Mouse (Mus musculus): ENCODE data around the gene Srd5a3.
A peak's percentile ranks its signal among the peaks of the same experiment; 100 is the strongest.

Srd5a3 gene

DNA sequence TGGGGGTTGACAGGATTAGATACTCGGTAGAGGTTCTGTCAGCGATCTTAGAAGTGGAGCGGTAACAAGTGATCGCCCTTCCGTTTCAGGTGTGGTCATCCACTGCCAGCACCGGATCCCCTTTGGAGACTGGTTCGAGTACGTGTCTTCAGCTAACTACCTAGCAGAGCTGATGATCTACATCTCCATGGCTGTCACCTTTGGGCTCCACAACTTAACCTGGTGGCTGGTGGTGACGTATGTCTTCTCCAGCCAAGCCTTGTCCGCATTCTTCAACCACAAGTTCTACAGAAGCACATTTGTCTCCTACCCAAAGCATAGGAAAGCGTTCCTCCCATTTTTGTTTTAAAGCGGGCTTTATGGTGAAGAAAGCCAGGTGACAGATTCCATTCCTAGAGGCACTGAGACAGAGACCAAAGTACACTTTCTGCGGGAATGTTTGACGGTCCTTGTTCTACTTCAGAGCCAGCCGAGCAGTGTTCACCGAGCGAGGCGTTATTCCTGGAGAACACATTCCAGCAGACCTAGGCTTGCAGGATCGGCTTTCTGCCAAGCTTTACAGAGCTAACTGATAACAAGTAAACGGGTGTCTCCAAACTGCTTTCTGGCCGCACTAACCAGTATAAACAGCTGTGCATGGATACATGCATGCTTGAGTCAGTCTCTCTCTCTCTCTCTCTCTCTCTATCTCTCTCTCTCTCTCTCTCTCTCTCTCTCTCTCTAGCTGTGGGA lies 14.5 kb downstream of the Srd5a3 start:
- peak; percentile 32 to 42 for DNase-seq

- no peak for DNase-seq
Measured at GRCm38 (mm10) chr5:76159555-76159954, 19.5 kb downstream of the Srd5a3 start.

- no peak for DNase-seq
Measured at GRCm38 (mm10) chr5:76160086-76160485, 20.0 kb downstream of the Srd5a3 start.

DNA sequence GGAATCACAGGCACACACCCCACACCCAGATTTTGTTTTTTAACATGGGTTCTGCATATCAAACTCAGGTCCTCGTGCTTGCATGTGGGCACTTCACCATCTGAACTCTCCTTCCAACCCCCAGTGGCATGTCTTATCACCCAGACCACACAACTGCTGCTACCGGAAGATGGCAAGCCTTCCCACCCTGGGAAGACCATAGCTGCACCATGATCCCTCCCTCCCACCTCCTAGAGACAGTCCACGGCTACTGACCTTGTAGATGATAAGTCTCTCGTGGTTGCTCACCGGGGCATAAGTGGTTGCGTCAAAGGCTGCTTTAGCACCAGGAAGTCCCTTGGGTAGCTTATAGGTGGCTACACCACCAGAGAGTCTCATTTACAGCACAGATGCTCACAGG lies 21.4 kb downstream of the Srd5a3 start:
- DNase-seq, result no peak

DNA sequence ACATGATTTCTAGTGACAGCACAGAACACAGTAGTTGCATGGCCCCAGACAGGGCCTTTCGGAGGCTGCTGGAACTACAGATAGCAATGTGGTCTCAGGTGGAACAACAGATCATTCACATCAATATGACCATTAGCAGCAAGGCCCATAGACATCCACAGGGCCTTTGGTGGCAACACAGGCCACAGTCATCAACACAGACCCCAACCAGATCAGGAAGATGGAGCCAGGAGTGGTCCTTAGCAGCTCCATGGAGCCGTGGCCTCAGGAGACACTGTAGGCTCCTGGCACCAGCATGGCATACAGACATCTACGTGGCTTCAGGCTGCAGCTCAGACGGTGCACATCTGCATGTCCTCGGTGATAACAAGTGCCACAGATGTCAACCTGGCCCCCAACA lies 22.9 kb downstream of the Srd5a3 start:
- no peak for DNase-seq

GRCm38 (mm10) chr5:76163828-76164390 lies 23.8 kb downstream of the Srd5a3 start:
- DNase-seq, result no peak

GRCm38 (mm10) chr5:76164827-76165226 lies 24.8 kb downstream of the Srd5a3 start:
- no peak for DNase-seq

GRCm38 (mm10) chr5:76170522-76170921 lies 30.5 kb downstream of the Srd5a3 start:
- DNase-seq, result no peak

DNA sequence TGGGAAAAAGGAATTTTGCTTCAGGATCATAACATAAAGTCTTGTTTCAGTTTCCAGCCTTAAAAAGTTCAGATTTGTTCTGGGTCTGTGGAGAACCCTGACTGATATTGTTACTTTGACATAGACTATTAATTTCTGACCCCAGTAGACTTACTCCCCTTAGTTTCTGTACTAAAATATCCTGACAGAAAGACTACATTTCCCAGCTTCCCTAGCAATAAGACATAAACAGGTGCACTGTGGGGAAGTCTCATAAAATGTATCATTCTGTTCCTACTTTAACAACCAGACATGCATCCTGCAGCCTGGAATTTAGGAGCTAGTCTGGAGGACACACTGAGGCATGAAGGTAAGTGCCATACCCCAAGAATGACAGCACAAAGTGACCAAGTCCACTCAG lies 31.0 kb downstream of the Srd5a3 start:
- no peak for DNase-seq

GRCm38 (mm10) chr5:76175051-76175450 lies 35.0 kb downstream of the Srd5a3 start:
- DNase-seq, result no peak

GRCm38 (mm10) chr5:76176411-76176810 lies 36.3 kb downstream of the Srd5a3 start:
- DNase-seq, result peak in 1 of 2 experiments; percentile 23

DNA sequence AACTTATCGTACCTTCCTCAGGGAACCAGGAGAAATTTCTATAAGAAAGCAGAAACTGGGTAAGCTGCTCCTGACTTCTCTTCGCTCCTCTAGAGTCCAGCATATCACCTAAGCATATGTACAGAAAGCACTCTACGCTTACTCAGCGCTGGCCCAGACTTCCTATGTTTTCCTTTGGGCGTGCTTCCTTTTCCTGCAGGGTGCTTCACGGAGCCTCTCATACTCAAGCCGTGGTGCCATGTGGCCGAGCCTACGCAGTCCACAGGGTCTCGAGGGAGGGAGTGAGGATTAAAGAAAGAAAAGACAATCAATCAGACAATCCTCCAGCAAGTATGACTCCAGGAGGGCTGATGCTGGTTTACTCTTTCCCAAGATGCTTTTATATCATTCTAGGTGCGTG lies 36.8 kb downstream of the Srd5a3 start:
- no peak for DNase-seq

DNA sequence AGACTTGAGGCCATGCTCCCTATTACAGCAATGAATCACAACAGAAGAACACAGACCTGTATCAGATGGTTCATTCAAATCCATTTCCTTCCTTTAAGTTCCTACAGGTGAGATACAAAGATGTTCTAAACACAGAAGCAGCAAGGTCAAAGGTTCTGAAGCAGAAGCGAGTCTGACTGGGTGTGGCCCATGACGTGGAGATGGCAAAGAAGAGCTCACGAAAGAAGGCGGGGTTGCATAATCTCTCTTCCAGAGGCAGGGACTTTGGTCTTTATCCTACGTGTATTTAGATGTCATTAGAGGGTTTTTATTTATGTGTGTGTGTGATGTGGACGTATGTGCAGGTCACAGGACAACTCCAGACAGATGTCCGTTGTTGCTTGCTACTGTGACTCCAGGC lies 37.6 kb downstream of the Srd5a3 start:
- DNase-seq, result no peak

GRCm38 (mm10) chr5:76179171-76179570 lies 39.1 kb downstream of the Srd5a3 start:
- no peak for DNase-seq

DNA sequence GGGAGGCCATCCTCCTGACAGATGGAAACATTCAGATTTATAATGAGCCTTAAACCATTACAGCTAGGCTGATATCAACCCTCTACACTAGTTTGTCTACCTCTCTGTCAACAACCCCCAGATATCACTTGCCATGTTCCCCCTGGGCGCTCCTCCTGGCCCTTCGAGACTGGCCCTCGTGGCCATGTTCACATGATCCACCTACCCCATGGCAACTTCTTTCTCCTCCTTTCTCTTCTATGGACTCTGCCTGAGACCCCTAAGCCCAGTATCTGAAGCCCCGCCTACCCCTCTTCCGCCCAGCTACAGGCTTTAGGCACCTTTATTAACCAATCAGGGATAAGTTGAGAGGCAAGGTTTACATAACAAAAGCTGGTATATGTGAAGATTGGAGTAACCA lies 39.7 kb downstream of the Srd5a3 start:
- no peak for DNase-seq

GRCm38 (mm10) chr5:76182326-76182725 lies 42.3 kb downstream of the Srd5a3 start:
- no peak for DNase-seq

DNA sequence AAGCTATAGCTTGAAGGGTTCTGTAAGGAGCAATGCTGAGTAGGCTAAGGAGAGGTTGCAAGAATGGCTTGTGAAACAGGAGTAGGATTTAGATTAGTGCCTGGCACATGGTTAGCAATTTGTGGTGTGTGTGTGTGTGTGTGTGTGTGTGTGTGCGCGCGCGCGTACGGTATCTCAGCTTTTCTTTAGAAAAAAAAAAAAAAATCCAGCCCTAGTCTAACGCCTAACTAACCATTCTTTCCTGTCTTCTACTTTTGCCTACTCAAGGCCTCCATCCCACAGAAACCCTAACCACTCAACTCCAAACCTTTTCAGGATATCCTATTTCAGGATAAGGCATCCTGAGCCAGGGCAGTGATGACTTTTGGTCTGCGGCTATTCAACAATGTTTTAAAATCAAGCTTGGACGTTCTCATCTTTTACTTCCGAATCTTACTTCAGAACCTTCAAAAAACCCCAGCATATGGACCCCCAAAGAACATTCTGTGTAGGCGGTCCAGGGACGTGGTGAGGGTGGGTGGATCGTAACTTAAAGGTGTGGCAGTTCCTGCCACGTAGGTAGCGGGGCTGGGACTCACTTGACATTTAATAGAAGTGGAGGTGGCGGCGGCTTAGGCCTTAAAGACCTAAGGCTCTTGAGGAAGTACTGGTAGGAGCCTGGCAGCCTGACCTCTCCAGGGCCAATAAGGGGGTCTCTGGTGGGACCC lies 43.1 kb downstream of the Srd5a3 start:
- DNase-seq, result no peak

GRCm38 (mm10) chr5:76183750-76184261 lies 43.7 kb downstream of the Srd5a3 start, which contains the start of gene Tmem165:
TSS of gene Tmem165 (plus strand) at chr5:76183880.
- DNase-seq, result peak; percentile 96 to 97

DNA sequence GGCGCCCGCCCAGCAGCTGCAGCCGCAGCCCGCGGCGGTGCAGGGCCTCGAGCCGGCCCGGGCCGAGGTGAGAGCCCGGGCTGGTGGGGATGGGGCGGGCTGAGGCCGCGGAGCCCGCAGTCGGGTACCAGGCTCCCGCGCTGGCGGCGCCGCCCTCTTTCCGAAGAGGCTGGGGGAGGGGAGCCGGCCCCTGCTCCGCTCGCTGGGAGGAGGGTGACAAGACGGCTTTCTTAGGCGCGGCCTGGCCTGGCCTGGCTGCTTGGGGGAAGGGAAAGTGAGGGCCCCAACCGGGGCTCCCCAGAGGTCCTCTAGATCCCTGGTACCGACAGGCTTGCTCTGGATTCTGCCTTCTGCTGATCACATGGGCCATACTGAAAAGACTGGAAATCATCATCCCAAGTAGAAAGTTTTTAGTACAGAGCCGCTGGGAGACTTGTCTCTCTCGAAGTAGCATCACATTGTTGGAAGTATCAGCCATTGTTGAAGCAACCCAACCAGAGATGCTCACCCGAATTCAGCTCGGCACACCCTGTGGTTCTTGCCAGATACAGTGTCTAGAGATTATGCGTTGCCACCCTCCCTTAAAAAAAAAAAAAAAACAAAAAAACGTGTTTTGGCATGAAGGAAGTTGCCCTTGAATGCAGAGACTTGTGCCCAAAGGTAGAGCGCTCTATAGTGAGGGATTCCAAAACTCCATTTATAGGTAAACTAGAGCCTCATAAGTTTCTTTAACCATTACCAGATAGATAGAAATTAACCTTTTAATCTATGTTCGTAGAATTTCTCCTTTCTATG lies 44.4 kb downstream of the Srd5a3 start:
- peak; percentile 69 to 82 for DNase-seq

DNA sequence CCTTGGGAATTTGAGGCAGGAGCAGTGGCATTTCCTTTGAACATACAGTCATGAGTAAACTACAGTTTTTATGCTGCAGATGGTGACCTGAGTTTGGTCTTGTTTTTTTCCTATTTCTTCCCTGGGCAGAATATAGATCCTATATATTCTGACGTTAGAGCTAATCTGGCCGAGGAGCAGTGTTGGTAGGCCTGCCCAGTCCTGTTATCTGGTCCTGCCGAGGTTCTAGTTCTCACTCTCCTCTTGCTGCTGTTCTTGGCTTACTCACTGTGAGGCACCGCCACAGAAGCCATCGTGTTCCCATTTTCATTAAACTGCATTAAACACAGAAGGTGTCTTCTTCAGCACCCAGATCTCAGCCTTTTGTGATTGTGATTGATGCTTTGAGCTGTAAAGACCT lies 47.8 kb downstream of the Srd5a3 start:
- DNase-seq, result no peak

GRCm38 (mm10) chr5:76190609-76191008 lies 50.5 kb downstream of the Srd5a3 start:
- DNase-seq, result no peak

GRCm38 (mm10) chr5:76193075-76193474 lies 53.0 kb downstream of the Srd5a3 start:
- no peak for DNase-seq

DNA sequence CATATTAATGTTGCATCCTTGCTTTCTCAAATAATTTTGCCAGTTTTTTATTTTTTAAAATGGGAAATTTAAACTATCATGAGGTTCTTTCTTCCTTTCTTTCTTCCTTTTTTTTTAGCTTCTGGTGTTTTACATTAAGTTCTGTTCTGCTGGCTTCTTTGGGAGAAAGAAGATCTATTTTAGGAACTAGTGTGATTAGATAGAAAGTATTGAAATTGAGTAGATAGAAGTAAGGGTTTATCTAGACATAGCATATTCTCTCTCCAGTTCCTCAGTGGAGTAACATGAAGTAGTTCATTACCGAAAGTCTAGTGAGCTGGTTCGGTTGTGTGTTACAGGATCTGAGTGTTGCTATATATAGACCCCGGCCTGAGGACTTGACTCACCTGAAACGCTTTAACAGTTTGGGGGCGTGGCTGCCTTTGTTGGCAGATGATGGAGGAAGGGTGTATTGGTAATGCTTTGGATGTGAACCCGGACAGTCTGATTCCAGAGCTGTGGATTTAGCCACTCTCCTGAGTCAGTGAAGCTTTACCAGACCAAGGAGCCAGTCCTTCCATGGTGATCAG lies 54.4 kb downstream of the Srd5a3 start:
- no peak for DNase-seq
